Mouse (Mus musculus) limb, embryonic 15.5 days (tissue): ENCODE measurements around the gene Fzd1. TPM values are rescaled to one million over a fixed set of nuclear protein-coding genes. Genes with fewer than 3 reads are reported as not detected.

ENCODE experiments used
- ATAC-seq: fragments of 200-750 bp; cut with Nextera tagmentation; 2 replicates; pipeline ENCODE4 v1.8.0; 2017; ENCODE audit warnings: low read depth, moderate TSS enrichment; ENCODE audit not compliant: insufficient number of reproducible peaks, low FRiP score, low TSS enrichment
- H3K27ac ChIP-seq: fragments of 300-500 bp; sonication (generic); 2 replicates; pipeline ENCODE4 v1.5.1; 2015; ENCODE audit warnings: moderate library complexity, mild to moderate bottlenecking, inconsistent platforms
- H3K27me3 ChIP-seq: fragments of 300-500 bp; sonication (generic); 2 replicates; pipeline ENCODE4 v1.6.1; 2015; ENCODE audit warnings: inconsistent platforms
- H3K36me3 ChIP-seq: fragments of 300-500 bp; sonication (generic); 2 replicates; pipeline ENCODE4 v1.6.1; 2015; ENCODE audit warnings: inconsistent platforms
- H3K4me1 ChIP-seq: fragments of 300-500 bp; sonication (generic); 2 replicates; pipeline ENCODE4 v1.6.1; 2015; ENCODE audit warnings: inconsistent platforms
- H3K4me2 ChIP-seq: fragments of 300-500 bp; sonication (generic); 2 replicates; pipeline ENCODE4 v1.6.1; 2015; ENCODE audit warnings: mild to moderate bottlenecking, inconsistent platforms
- H3K4me3 ChIP-seq: fragments of 300-500 bp; sonication (generic); 2 replicates; pipeline ENCODE4 v1.5.1; 2015; ENCODE audit warnings: mild to moderate bottlenecking, inconsistent platforms
- H3K9ac ChIP-seq: fragments of 300-500 bp; sonication (generic); 2 replicates; pipeline ENCODE4 v1.6.1; 2015; ENCODE audit warnings: inconsistent platforms
- H3K9me3 ChIP-seq: fragments of 300-500 bp; sonication (generic); 2 replicates; pipeline ENCODE4 v1.6.1; 2016; ENCODE audit warnings: inconsistent platforms
- WGBS: fragments of 180-500 bp; shearing (Covaris S2); methylation state at CpG from one replicate; pipeline ENCODE4 v1.1.7; 2015; 5-methylcytosine and 5-hydroxymethylcytosine counted together
- polyA plus RNA-seq: library from polyadenylated mRNA; unstranded; fragments of >200 nt; fragmentation: Nextera tagmentation; extraction: Ambion mirVana; gene quantifications from 2 replicates; pipeline ENCODE4 v1.2.1, GENCODE M21; 2015

Fzd1 gene
- polyA plus RNA-seq, 1 experiment from 2014 or later, result 23.6 TPM

DNA sequence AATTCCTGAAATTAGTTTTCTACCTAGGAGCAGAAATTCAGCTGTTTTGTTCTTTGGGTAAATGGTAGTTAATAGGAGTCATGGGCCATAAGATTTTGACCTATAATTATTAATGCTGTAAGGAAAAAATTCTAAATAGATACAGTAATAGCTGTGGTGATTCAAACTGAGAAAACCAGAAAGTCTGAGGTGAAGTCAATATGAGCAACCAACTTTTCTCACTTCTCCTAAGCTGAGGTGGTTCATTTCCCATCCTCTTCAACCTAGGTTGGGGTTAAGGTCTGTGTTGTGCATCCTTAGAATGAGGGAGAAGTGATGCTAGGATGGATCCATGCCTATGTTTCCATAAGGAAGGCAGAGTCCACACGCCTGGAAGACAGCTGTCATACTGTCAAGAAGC, 12.8 kb upstream of the Fzd1 start:
- H3K9ac ChIP-seq, result no peak overlapping the region
- no peak for ATAC-seq
- WGBS, result 88% methylated on average over 1 of the region's 1 CpGs
- no peaks in the 10 kb centered on the region for H3K27me3 ChIP-seq
- no peaks in the 10 kb centered on the region for H3K4me1 ChIP-seq
- no peak overlapping the region for H3K4me2 ChIP-seq
- no peak overlapping the region for H3K27ac ChIP-seq
- H3K9me3 ChIP-seq, result no peaks in the 10 kb centered on the region
- H3K4me3 ChIP-seq, result no peak overlapping the region
- no peaks in the 10 kb centered on the region for H3K36me3 ChIP-seq

DNA sequence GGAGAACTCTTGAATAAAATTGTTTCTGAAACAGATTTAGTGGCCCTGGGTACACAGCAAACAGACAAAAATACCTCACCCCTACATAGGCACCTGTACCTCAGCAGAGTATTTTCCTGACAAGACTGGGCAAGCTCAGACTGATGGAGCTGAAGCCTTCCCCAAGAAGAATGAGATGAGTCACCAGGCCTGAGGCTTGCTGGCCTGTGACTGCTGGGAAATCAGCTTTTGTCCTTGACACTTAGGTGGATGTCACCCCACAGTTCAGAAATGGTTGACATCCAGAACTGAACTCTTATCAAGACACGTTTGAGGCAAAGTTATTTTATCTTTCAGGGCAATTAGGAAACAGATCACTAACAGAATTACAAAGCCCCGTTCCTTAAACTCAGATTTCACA, 10.1 kb upstream of the Fzd1 start:
- Histone ChIP-seq H3K9ac (no peak overlapping the region), H3K27ac (no peak overlapping the region)
- WGBS, result 49% methylated on average over 2 of the region's 2 CpGs

DNA sequence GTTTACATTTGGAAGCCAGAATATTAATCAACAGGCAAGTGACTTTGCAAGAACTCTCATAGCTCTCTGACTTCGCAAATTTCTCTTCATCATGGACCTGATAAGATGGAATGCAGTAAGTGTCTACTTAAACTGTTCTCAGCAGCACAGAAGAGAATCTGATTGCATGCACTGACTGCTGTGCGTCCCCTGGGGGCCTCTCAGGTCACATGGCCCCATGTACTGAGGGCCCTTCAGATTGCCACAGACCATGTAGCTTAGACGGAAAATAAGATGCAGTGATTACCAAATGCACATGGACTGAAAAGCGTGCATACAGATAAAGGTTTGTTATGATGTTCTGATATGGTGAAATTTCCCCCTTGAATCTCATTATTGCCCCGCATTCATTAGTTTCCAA, 8.9 kb upstream of the Fzd1 start:
- no peak overlapping the region for H3K9ac ChIP-seq
- H3K4me2 ChIP-seq, result no peak overlapping the region
- H3K4me1 ChIP-seq, result no peaks in the 10 kb centered on the region
- H3K4me3 ChIP-seq, result no peak overlapping the region
- 77% methylated on average over 5 of the region's 5 CpGs for WGBS
- no peaks in the 10 kb centered on the region for H3K27me3 ChIP-seq
- ATAC-seq, result no peak
- no peak overlapping the region for H3K27ac ChIP-seq
- H3K36me3 ChIP-seq, result no peaks in the 10 kb centered on the region
- no peaks in the 10 kb centered on the region for H3K9me3 ChIP-seq

More for the DNA sequence above, 10.1 kb upstream of the Fzd1 start:
- Histone ChIP-seq H3K4me3 (no peak overlapping the region), H3K9me3 (no peaks in the 10 kb centered on the region), H3K4me2 (no peak overlapping the region), H3K36me3 (no peaks in the 10 kb centered on the region), H3K4me1 (no peaks in the 10 kb centered on the region), H3K27me3 (no peaks in the 10 kb centered on the region)
- ATAC-seq, result no peak

DNA sequence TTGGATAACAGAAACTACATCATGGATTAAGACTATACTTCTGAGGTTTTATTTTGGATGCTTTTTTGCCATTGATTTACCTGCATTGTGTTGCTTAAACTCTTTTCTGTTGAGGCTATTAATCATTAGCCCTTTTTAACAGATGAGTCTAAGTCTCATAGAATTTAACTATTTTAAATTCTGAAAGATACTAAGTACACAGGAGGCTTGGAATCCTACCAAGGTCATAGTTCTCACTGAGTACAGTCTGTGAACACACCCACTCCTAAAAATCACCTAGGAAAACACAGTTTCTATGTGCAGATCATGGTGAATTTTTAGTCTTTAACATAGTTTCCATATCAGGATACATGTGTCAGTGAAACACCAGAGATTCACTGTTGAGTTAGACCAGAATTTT, 4.1 kb upstream of the Fzd1 start:
- H3K36me3 ChIP-seq, result no peaks in the 10 kb centered on the region
- no peaks in the 10 kb centered on the region for H3K9me3 ChIP-seq
- no peak for ATAC-seq
- H3K27me3 ChIP-seq, result no peaks in the 10 kb centered on the region
- H3K4me2 ChIP-seq, result no peak overlapping the region
- 0 out of 2 replicates have a peak, but pooled peaks cover 2% of the 10 kb centered on the region for H3K4me1 ChIP-seq
- H3K27ac ChIP-seq, result no peak overlapping the region
- no peak overlapping the region for H3K4me3 ChIP-seq
- no peak overlapping the region for H3K9ac ChIP-seq

DNA sequence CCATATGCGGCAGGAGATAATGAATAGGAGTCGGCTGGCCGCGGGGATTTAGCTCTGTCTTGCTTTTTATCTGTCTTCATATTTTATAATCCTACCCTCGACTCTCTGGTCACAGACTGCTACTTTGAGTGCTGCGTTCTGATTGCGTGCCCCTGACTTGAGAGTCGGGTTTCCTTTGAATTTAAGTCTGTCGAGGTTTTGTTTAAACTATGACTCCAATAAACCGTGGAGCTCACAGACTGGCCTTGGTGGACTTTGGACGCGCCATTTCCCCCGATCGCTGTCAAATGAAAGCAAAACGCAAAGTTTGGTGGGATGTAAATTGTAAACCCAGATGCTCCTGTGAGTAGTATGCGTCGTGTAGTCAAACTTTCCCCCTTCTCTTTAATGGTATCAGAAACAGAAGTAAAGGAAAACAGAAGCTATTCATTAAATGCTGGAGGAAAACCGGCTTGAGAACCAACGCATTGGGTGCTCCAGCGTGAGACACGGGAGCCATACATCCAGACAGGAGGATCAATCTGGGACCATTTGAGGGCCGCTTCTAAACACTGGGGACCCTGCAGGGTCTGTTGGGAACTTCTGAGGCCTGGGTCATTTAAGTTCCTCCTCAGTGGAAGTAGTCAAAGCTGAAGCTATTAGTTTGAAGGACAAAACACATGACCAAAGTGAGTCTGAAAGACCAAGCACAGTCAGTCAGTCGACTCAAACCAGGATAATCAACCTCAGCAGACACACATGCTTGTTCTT, 671 bp upstream of the Fzd1 start:
- Histone ChIP-seq H3K4me2 (peak overlapping the region; percentile 87), H3K27ac (peak overlapping the region; percentile 98), H3K9me3 (no peaks in the 10 kb centered on the region), H3K27me3 (no peaks in the 10 kb centered on the region), H3K9ac (peak overlapping the region; percentile 79), H3K36me3 (no peaks in the 10 kb centered on the region), H3K4me3 (peak overlapping the region; percentile 78), H3K4me1 (peaks cover 24% of the 10 kb centered on the region)
- peak; percentile 13; the same call in 1 of the 2 replicates for ATAC-seq
- 1% methylated on average over 23 of the region's 23 CpGs for WGBS

DNA sequence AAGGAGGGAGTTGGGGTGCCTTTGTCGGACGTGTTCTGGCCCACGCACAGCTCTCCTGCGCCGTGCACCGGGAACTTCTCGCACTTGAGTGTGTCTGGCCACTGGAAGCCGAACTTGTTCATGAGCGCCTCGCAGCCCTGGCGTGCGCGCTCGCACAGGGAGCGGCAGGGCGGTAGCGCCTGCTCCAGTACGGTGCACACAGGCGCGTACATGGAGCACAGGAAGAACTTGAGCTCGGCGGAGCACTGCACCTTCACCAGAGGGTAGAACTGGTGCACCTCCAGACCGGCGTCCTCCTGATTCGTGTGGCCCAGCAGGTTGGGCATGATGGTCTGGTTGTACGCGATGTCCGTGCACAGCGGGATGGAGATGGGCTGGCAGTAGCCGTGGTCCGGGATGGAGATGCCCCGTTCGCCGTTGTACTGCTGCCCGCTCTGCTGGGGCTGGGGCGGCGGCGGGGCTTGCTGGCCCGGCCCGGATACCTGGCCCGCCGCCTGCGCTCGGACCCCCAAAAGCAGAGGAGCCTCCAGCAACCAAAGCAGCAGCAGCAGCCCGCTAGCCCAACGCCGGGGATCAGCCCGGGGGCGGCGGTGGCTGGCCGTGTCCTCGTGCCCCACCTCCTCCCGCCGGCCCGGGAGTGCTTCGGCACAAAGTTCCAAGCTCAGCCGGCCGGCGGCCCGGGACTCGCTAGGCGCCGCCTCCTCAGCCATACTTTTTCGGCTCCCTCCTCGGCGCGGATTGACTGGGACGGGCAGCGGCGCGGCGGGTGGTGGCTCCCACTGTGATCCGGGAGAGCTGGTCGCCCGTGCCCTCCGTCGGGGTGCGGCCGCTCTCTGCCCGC, 744 bp downstream of the Fzd1 start:
- peak overlapping the region; percentile 79 for H3K9ac ChIP-seq
- peak; percentile 52 for ATAC-seq
- H3K27me3 ChIP-seq, result no peaks in the 10 kb centered on the region
- under 1% methylated on average over 80 of the region's 80 CpGs for WGBS
- H3K36me3 ChIP-seq, result no peaks in the 10 kb centered on the region
- peak overlapping the region; percentile 87 for H3K4me2 ChIP-seq
- H3K4me1 ChIP-seq, result peaks cover 24% of the 10 kb centered on the region
- peak overlapping the region; percentile 78 for H3K4me3 ChIP-seq
- H3K9me3 ChIP-seq, result no peaks in the 10 kb centered on the region
- peak overlapping the region; percentile 98 for H3K27ac ChIP-seq

DNA sequence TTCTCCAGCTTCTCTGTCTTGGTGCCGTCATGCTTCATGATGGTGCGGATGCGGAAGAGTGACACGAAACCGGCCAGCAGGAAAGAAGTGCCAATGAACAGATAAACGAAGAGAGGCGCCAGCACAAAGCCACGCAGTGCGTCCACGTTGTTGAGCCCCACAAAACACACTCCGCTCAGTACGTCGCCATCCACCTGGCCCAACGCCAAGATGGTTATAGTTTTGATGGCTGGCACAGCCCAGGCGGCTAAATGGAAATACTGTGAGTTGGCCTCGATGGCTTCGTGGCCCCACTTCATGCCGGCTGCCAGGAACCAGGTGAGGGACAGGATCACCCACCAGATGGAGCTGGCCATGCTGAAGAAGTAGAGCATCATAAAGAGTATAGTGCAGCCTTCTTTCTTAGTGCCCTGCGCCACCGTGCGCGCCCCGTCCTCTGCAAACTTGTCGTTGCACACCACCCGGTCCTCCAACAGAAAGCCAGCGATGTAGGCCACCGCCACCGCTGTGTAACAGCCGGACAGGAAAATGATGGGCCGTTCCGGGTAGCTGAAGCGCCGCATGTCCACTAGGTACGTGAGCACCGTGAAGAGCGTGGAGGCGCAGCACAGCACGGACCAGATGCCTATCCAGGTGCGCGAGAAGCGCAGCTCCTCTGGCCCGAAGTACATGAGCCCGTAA, 1.7 kb downstream of the Fzd1 start:
- ATAC-seq, result no peak
- Histone ChIP-seq H3K27me3 (no peaks in the 10 kb centered on the region), H3K36me3 (no peaks in the 10 kb centered on the region), H3K4me3 (peak overlapping the region; percentile 78), H3K27ac (peak overlapping the region; percentile 98), H3K9ac (peak overlapping the region; percentile 79), H3K9me3 (no peaks in the 10 kb centered on the region), H3K4me1 (peaks cover 24% of the 10 kb centered on the region), H3K4me2 (peak overlapping the region; percentile 87)
- 4% methylated on average over 43 of the region's 43 CpGs for WGBS

DNA sequence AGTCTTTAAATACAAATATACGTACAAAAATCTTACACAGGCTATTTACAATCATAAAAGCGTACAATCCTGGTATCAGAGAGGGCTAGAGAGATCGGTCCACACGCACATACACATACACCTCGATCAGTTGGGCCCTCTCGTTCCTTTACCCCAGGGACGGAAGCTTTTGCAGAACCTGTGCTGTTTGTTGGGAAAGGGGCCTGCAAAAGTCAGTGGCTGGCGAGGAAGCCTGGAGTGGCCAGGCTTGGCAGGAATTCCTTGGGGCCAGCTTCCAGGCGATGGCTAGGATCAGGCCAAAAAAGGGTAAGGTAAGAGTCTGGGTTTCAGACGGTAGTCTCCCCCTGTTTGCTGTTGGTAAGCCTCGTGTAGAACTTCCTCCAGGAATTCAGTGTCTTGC, 2.5 kb downstream of the Fzd1 start:
- peak overlapping the region; percentile 78 for H3K4me3 ChIP-seq
- ATAC-seq, result no peak
- no peaks in the 10 kb centered on the region for H3K36me3 ChIP-seq
- no peak overlapping the region for H3K27ac ChIP-seq
- H3K9ac ChIP-seq, result peak overlapping the region; percentile 38; the same call in 1 of the 2 replicates
- peaks cover 24% of the 10 kb centered on the region for H3K4me1 ChIP-seq
- H3K4me2 ChIP-seq, result peak overlapping the region; percentile 87
- H3K27me3 ChIP-seq, result no peaks in the 10 kb centered on the region
- H3K9me3 ChIP-seq, result no peaks in the 10 kb centered on the region
- 31% methylated on average over 11 of the region's 11 CpGs for WGBS

DNA sequence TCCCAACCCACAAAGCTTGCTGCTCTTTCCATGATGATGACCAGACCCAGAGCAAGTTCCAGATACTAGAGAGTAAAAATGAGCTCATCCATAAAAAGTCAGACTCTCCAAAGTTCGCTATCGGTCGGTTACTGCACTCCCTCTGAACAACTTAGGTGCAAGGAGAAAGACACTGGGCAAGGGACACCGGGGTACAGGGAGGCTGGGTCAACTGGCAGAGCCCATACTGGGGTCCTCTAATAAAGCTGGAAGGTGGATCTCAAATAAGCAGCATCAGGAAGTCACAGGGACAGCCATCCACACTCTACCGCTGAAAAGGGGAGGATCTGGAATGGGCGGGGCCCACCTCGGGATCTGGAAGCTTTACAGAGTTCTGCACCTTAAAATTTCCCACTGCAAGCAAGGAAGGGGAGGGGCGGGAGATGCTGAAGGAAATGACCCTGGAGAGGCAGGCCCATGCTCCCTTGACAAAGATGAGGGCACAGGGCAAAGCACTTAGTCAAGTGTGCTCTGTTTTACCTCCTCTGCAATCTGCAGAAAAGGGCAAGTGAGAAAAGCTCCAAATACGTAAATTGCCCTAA, 3.0 kb downstream of the Fzd1 start:
- no peaks in the 10 kb centered on the region for H3K27me3 ChIP-seq
- H3K4me1 ChIP-seq, result peaks cover 24% of the 10 kb centered on the region
- no peaks in the 10 kb centered on the region for H3K9me3 ChIP-seq
- H3K9ac ChIP-seq, result no peak overlapping the region
- ATAC-seq, result no peak
- 17% methylated on average over 9 of the region's 9 CpGs for WGBS
- H3K4me3 ChIP-seq, result peak overlapping the region; percentile 78
- no peaks in the 10 kb centered on the region for H3K36me3 ChIP-seq
- H3K4me2 ChIP-seq, result peak overlapping the region; percentile 87
- no peak overlapping the region for H3K27ac ChIP-seq

DNA sequence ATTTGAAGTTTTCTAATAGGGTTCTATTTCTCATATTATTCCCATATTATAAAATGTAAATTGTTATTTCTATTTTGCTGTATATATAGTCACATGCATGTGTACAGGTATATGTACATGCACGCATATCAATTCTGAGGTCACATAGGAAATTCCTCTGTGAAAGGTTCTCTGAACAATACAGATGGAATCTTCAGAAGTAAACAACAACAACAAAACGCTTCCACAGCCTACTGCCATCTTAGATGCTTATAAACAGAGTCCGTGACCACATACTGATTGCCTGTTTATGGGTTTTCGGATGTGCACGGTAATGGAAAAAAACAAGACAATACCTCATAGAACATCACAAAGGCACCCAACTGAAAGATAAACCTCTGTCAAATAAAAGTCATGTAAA, 4.7 kb downstream of the Fzd1 start:
- H3K27me3 ChIP-seq, result no peaks in the 10 kb centered on the region

DNA sequence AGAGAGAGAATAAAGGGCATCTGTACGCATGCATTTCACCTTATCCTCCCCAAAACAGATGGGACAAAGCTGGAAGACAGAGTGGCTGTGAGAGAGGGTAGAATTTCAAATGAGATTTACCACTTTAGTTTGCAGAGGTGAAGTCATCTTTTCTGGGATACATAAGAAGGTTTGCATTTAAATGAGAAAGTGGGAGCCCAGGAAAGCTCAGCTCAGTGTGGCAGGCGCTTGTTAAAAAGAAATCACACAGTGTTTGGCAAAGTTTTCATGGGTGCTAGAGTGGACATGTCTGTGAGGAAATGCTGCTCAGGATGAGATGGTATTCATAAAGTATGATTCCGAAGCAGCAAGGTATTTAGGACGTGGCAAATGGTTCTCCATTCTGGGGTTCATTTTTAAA, 15.1 kb downstream of the Fzd1 start:
- no peak overlapping the region for H3K27ac ChIP-seq
- 75% methylated on average over 4 of the region's 4 CpGs for WGBS
- no peak overlapping the region for H3K9ac ChIP-seq
- no peaks in the 10 kb centered on the region for H3K36me3 ChIP-seq
- H3K27me3 ChIP-seq, result no peaks in the 10 kb centered on the region
- H3K9me3 ChIP-seq, result no peaks in the 10 kb centered on the region
- H3K4me2 ChIP-seq, result no peak overlapping the region
- peaks cover 2% of the 10 kb centered on the region; the same call in 1 of the 2 replicates for H3K4me1 ChIP-seq
- no peak for ATAC-seq
- H3K4me3 ChIP-seq, result no peak overlapping the region

More for the DNA sequence above, 4.7 kb downstream of the Fzd1 start:
- Histone ChIP-seq H3K9me3 (no peaks in the 10 kb centered on the region), H3K9ac (no peak overlapping the region), H3K4me3 (no peak overlapping the region), H3K4me1 (peaks cover 23% of the 10 kb centered on the region), H3K4me2 (no peak overlapping the region), H3K36me3 (no peaks in the 10 kb centered on the region), H3K27ac (no peak overlapping the region)
- WGBS, result 86% methylated on average over 5 of the region's 5 CpGs
- ATAC-seq, result no peak
